Mouse (Mus musculus): Measurements from ENCODE around the gene Rap1gap2.

The Rap1gap2 gene

DNA sequence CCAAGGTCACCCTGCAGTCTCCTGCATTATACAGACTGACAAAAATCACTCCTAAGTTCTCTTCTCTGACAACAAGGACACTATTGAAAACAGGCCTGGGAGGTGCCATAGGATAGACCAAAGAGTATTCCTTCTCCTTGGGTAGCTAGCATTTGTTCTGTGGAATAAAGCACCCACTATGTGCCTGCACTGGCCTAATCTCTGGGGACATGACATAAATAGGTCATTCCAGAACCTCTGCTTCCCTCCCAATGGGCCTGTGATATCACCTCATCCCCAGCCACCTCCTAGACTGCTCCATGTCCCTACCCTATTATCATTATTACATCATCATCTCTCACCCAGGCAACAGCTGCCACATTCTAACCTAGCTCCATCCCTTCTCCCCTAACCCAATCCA is 108.7 kb downstream of the Rap1gap2 start:
- DNase-seq (ENCODE audit: low spot score): no peak

DNA sequence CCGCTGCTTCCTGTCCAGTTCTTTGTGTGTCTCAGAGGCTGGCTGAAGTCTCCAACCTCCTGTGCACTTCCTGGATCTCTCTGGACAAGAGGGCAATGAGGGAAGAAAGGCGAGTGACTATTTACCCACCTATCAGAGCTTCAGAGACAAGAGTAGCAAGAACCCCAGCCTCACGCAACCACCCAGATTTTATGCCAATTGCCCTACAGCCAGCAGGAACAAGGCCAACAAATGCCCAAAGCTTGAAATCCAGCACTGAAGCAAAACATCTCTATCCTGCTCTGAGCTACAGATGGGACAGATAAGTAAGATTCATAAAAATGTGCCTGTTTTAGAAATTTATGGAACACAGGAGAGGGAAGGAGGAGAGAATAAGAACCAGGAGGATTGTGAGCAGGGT is 109.7 kb downstream of the Rap1gap2 start:
- no peak for DNase-seq (ENCODE audit: low spot score)

DNA sequence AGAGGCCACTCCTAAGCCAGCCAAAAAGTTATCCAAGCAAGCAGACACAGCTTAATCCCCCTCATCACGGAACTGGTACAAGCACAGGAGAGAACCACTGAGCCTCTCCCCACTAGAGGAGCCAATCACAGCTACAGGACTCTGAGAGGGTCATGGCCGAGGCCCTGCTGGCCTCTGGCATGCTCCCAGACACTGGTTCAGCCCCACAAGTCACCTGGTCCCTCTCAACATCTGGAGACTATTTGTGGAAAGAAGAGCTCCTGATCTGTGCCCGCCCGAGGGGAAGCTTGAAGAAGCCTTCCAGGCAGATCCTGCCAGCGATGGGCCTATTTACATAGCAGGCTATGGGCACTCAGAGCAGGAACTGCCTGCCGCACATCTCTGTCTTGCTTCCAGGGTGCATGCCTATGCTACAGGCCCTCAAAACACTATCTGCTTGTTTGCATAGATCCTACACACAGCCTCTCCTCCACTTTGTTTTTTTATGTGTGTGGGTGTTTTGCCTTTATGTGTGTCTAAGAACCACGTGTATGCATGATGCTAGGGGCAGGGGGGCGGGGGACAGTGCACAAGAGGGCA is 111.1 kb downstream of the Rap1gap2 start:
- DNase-seq (ENCODE audit: low spot score): no peak

DNA sequence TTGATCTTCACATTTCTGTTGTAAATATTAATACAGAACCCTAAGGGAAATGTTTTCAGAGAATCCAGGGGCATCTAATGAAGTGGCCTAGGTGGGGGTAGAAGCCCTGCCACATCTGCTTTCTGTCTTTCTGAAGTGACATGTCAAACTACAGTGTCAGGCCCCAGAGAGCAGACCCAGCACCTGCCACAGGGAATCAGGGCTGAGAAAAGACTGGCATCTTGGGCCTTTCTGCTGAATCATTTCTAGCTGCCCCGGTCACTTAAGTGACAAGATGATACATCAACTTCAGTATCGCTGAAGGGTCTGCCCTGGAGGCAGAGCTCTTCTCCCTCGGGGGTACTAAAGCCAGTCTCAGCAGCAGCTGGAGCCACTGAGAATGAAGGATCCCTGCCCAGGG is 111.7 kb downstream of the Rap1gap2 start:
- no peak for DNase-seq (ENCODE audit: low spot score)

DNA sequence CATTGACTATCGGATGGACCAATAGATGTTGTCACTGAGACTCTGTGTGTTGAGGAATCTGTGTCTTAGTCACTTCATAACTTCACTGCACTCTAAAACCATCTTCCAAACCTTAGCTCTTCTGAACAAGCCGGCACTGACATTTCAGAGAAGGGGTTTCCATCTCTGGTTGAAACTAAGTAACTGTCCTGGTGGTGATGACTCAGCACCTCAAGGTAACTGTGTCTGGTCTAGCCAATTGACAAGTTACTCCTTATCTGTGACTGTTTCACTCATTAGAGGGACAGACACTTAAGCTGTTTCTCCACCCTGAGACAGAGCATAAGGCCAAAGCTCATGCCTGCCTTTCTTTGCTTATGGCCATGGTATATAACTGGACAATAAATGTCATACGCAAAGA is 114.1 kb downstream of the Rap1gap2 start:
- DNase-seq (ENCODE audit: low spot score): no peak

DNA sequence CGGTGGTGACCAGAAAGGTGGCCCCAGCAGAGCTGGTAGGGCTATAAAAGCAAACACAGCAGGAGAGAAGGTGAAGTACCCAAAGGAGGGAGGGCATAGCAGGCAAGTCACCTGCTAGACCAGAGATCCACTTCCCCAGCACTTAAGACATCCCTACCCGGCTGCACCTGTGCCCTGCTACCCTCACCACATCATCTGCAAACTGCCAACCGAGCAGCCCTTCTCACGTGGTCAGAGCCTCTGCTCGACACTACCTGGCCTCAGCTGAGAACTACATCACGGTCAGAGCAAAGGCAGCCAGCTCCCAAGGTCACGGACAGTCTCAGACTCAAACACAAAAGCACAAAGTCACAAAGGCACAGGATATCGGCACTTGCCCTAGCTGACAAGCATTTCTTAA is 116.8 kb downstream of the Rap1gap2 start:
- no peak for DNase-seq (ENCODE audit: low spot score)

DNA sequence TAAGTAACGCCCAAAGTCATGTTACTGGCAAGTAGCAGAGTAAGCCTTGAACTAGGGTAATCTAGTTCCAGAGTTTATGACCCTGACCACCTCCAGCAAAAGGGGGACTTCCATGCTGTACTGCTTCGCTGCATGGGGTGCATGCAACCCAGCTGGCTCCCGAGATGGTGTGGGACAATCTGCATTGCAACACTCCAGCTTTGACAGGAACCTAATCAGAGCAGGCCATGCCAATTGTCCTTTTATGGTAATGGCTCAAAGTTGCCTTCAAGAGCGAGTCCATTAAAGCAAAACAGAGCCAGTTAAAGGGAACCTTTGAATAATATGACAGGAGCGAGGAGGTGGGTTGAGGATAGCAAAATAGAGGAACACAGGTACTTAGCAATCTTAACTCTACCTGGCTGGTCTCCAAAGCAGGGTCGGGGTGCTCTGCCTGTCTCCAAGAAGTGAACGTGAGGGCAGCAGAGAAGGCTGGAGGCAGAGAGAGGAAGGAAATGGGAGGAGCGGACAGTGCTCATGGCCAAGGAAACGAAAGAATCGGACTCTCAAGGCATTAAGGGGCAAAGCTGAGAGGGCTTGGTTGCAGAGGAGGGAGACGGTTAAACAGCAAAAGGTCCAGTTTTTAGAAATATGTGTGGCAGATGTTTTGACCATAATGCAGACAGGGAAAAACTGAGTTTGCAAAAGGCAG is 117.4 kb downstream of the Rap1gap2 start:
- no peak for DNase-seq (ENCODE audit: low spot score)

DNA sequence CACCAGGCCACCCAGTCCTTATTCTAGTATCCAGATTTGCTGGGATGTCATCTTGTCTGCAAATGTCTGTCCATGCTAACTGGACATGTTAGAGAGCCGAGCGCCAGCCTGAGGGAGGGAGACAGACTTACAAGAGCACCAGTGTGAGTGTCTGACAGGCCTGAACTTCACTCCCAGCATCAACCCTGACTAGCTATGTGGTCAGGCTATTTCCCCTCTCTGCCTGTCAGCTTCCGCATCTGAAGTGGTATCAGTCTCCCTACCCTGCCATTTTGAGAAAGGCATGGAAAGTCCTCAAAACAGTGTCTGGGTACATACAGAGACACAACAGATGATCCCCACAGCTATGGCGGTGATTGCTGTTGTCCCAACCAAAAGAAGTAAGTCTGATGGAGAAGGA is 119.6 kb downstream of the Rap1gap2 start:
- no peak for DNase-seq (ENCODE audit: low spot score)

DNA sequence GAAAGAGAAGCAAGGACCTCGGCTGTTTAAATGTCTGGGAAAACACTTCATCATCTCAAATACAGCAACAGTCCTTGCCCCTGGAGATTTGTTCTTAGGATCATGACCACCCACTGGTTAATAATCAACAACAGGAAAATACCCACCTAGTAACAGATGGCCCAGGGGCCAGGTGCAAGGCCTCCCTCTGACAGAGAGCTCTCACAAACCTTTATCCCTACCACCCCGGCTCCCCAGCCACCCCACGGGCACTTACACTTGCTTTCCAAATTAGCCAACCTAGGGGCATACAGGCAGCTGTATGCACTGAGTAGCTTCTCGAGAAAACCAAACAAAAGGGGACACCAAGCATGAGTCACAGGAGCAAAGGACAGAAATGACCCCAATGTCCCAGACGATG is 121.5 kb downstream of the Rap1gap2 start:
- no peak for DNase-seq (ENCODE audit: low spot score)

DNA sequence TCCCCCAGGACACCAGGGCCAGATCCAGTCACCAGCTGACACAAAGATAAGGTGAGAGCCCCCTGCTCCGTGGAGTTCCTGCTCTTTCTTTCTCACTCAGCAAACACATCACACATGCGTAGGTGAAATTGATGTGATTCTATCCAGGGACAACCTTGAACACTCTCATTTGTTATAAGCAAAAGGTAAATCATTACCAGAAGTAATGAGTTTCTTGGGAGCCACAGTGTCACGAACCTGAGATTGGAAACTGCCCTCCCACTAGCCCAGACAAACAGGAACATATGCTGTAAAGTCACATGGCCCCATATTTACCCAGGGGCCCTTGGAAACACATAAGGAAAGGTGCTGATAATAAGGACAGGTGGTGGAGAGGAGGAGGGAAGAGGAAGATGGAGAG is 122.8 kb downstream of the Rap1gap2 start:
- no peak for DNase-seq (ENCODE audit: low spot score)

DNA sequence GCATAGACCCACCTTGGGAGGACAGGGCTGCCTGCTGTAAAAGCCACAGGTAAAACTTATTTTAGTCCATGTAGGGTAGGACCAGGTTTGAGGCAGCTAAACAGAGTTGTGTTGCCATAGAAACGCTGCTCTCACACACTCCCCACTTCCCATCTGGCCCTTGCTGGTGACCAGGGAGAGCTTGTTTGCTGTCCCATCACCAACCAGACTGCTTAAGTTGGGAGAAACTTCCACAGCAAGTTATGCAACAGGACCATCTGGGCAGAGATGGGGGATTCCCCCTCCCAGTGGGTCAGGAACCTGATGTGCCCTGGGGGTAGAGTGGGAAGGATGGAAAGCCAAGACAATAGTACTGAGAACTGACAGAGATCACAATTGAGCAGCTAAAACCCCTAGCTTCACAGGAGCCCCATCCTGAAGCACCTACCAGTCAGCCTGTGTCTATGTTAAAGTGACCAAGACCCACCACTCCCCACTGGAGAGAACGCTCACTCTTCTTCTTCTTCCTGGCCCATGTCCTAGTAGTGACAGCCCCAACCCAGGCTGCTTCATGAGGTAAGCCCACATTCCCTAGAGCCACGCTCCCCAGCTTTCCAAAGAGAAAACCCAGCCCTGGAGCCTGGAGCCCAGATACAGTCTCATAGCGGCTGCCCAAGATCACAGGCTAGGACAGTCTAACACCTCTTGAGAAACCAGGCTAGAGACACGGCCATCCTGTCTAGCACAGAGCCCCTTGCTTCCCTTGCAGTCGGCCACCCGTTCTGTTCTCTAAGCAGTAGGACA is 125.1 kb downstream of the Rap1gap2 start:
- no peak for DNase-seq (ENCODE audit: low spot score)

DNA sequence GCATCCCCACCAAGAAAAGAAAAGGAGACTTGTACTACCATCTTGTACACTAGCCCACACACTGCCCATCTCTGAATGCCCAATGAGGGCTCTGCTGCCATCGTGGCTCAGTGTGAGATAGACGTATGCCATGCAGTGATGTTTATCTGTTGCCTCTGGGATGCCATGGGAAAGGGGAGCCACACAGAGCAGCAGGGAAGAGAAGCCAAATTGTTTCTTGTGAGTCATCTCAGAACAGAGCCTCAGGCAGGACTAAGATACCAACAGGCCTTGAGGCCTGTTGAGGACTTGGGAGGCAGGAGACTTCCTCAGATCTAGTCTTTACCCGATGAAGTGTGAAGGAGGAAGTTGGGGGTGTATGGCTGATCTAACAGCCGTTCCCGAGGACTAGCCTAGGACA is 126.8 kb downstream of the Rap1gap2 start:
- no peak for DNase-seq (ENCODE audit: low spot score)

DNA sequence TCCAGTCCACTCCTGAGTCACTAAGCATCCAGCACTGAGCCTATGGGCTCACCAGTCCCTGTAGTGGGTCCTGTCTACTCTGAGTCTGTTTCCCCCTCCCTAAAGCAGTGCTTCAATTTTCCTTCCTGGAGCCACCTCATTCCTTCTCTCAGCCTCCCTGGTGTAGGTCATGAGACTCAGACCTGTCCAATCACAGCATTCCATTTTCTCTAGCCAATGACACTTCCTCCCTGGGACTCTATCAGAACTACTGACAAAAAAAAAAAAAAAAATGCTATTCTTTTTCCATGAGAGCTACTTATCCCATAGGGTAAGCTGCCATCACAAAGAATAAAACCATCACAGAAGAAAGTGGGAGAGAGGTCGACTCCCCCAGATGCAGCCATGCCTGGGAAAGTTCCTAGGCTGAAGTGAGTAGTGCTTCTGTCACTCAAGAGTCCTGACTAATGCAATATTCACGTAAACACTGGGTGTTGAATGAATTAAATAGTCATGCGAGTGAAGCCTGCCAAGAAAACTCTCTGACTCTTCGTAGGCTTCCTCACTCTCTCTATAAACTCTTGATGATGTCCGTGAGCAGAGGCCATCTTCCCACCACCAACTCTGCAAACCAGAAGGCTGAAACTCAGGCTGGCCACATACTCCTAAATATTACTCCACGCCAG is 127.4 kb downstream of the Rap1gap2 start:
- DNase-seq (ENCODE audit: low spot score): no peak

DNA sequence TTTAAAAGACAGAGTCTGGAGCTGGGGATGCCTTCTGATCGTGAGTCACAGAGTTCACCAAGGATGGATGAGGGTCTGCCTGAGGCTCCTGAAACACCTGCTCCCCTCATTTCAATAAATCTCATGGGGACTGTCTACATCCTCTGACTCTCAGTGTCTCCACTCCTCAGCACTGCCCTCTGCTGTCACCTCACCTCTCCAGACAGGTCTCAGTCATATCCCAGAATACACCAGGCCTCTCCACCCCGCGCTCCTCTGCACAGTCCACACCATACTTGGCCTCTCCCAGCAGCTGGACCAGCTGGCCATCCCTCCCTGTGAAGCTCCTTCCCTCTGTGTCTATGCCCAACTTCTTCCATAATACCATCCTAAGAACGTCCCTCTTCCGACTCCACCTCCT is 128.9 kb downstream of the Rap1gap2 start:
- no peak for DNase-seq (ENCODE audit: low spot score)

DNA sequence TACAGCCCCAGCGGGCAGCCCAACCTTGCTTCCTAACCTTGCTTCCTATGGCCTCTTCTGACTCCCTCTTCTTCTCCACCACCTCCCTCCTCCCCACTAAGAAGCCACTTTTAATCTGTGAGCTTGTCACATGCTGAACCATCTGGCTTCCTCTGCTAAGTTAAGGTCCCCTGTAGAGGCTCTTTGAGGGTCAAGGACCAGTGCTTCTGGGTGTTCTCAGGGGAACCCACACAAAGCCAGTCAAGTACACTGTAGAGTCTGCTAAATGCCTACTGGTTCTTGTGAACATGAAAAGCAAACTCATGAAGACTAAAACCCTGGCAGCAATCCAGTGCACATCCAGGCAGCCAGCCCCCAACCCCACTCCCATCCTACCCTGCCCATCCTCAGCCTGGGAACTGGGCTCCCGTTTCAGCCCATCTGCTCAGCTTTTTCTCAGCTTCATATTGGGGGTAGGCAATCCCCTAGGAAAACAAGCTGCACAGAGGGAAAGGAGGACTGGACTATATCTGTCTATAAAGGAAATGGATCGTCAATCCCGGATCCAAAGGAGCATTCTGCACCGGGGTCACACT is 130.9 kb downstream of the Rap1gap2 start:
- no peak for DNase-seq (ENCODE audit: low spot score)

DNA sequence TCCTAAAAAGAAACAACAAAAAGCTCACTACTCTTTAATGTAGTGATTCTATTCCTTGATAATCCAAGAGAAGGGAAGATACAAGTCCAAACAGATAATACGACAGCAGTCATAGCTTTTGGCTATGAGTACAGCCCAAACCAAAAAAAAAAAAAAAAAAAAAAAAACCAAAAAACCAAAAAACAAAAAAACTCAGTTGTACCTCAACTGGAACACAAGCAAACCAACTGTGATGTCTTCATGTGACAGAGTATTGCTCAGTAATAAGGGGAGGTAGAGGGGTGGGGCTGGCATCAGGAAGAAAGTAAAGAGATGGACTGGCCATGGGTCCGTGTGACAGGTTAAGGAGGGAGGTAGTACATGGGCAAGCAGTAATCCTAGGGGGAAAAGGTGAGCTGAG is 131.8 kb downstream of the Rap1gap2 start:
- no peak for DNase-seq (ENCODE audit: low spot score)

DNA sequence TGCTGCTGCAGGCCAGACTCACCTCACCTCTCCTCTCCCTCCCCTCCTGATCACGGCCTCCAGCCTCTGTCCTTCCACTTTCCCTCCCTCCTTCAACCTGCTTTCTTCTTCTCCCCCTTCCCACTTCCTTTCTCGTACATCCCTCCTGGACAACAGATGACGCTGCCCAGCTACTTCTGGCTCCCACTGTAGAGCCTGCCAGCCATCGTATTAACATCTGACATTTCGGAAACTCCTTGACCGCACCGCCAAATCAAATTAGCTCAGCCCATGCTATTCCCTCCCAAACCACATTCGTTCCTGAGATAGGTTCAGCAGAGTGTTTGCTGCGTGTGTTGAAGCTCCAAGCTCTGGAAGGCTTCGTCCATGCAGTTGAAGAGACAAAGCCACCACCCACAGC is 138.0 kb downstream of the Rap1gap2 start:
- DNase-seq (ENCODE audit: low spot score): no peak

DNA sequence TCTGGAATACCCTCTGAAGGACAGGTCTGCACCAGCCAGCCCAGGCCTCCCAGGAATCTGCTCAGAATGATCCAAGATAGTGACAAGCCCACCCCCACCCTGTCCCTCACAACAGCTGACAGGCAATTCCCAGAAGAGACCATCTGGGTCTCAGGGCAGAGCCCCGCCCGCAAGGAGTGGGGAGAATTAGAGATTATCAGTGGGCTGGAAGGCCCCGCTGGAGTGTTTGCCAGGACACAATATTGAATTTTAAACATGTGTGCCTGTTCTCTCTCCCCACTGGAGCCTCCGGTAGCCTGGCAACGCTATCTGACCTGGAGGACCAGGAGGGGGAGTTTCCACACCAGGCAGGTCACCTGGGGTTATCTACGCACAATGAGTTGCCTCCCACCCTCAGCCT is 142.5 kb downstream of the Rap1gap2 start:
- DNase-seq (ENCODE audit: low spot score): no peak

DNA sequence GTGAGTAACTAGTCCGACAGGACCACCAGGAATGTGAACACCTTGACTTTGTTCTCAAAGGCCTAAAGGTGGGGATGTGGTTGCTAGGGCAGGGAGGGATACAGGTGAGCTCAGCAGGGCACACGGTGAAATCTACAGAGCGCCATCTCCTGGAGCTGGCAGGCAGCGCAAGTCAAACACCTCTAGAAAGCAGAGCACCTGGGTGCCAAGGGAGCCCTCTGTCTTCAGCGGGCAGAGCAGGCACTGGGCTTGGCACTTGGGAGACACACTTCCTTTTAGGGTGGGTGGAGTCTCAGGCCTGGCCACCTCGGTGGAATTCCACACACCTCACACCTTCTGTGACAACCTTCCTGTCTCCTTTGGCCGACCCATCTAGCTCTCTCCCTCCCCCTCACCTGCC is 145.0 kb downstream of the Rap1gap2 start:
- DNase-seq (ENCODE audit: low spot score): no peak

DNA sequence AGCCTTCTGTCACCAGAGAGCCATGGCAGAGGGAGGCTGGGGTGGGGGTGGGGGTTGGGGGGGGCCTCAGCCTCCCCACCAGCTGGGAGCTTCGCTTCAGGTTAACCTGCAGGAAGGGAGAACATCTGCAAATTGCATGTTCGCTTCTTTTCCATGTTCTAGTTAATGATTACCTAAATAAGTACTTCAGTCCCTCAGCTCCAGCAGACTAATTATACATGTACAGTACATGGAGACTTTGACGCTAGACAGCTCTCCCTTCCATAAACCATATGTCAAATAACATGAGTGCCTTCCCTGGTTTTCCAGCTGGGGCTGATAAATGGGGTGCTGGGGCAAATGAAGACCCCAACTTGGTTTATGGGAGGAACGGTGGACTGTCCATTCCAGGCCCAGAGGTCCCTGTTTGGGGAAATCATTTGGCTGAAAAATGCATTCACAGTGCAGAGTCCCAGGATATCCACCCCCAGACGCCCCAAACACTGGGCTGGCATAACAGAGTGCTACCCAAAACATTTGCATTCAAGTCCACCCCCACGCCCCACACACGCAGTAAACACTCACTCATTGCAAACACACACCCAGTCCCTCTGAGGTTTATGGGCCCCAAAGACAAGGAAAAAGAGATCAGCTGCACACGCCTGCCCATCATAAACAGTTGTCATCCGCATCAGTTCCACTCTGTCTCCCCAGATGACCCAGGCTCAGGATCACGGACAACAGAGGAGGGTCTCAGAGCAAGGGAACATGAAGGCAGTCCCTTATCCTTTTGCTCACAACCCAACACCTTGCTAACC is 146.3 kb downstream of the Rap1gap2 start:
- no peak for DNase-seq (ENCODE audit: low spot score)

DNA sequence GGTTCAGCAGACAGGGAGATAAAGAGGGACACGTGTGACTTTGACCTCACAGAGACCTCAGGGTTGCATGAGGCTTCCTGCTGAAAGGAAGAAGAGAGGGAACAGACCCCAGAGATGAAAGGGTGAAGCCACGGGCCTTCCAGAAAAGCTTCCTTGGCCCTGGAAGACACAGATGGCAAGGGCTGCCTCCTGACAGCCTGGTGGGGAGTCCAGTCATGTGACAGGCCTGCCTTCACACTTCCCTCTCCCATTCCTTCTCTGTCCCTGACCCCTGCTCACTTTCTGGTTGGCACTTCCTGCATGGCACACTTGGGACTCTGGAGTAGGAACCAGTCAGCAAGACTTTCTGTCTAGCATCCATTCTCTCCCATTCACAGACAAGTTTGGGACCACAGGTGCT is 148.1 kb downstream of the Rap1gap2 start:
- DNase-seq (ENCODE audit: low spot score): no peak

DNA sequence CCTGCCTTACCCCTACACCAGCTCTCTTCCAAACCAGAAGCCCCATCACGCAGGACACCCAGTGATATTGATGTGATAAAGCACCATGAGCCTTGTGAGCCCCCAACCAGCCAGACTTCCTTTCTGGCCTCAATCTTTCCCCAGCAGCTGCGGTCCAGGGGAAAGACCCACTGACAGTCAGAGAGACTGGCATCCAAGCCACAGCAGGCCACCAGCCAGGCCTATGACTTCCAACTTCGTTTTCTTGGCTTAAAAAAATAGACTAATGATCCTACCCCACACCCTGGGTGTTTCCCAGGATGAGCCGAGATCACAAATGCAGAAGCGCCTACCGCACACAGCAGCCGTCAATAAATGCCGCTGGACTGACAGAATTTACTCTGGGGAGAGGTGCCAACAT is 151.1 kb downstream of the Rap1gap2 start:
- no peak for DNase-seq (ENCODE audit: low spot score)
